Mouse (Mus musculus): ENCODE results near the gene Gm48551. TPM values are rescaled to one million over a fixed set of nuclear protein-coding genes. Genes with fewer than 3 reads are reported as not detected.

Gene Gm48551
- polyA plus RNA-seq, 1 experiment, result 2.1 TPM

GRCm38 (mm10) chr10:81358209-81358608 lies 26.1 kb upstream of the Gm48551 start:
- TF ChIP-seq POLR2A (IDR thresholded peaks at IDR 0.05; ENCODE audit: low read depth, low read length), result no peak
- H3K4me3 ChIP-seq (ENCODE audit: insufficient read depth, low read depth, low read length), result peak overlapping the region; percentile 74
- WGBS, result 42% methylated on average over 4 of the region's 4 CpGs

GRCm38 (mm10) chr10:81358841-81359240 lies 25.4 kb upstream of the Gm48551 start:
- H3K4me1 ChIP-seq (ENCODE audit: control insufficient read depth, insufficient read depth, low read length), result peaks cover 21% of the 10 kb centered on the region
- no peak overlapping the region for H3K4me3 ChIP-seq (ENCODE audit: insufficient read depth, low read depth, low read length)
- H3K27ac ChIP-seq (ENCODE audit: insufficient read depth, low read depth, low read length), result no peak overlapping the region
- no peaks in the 10 kb centered on the region for H3K27me3 ChIP-seq (replicated peaks; ENCODE audit: control insufficient read depth, insufficient read depth, low read length)
- 38% methylated on average over 1 of the region's 1 CpGs for WGBS
- no peak for TF ChIP-seq CTCF (conservative IDR thresholded peaks at IDR 0.05; ENCODE audit: insufficient read depth, insufficient read length, low read depth, low read length)
- TF ChIP-seq POLR2A (IDR thresholded peaks at IDR 0.05; ENCODE audit: low read depth, low read length), result no peak
- DNase-seq, result peak; percentile 76
- H3K36me3 ChIP-seq (ENCODE audit: control insufficient read depth, insufficient read depth, low read length), result no peaks in the 10 kb centered on the region

More at GRCm38 (mm10) chr10:81358209-81358608, 26.1 kb upstream of the Gm48551 start:
- Histone ChIP-seq H3K4me1 (ENCODE audit: control insufficient read depth, insufficient read depth, low read length) (peaks cover 21% of the 10 kb centered on the region), H3K36me3 (ENCODE audit: control insufficient read depth, insufficient read depth, low read length) (no peaks in the 10 kb centered on the region), H3K27ac (ENCODE audit: insufficient read depth, low read depth, low read length) (no peak overlapping the region), H3K27me3 (replicated peaks; ENCODE audit: control insufficient read depth, insufficient read depth, low read length) (no peaks in the 10 kb centered on the region)
- DNase-seq, result no peak

DNA sequence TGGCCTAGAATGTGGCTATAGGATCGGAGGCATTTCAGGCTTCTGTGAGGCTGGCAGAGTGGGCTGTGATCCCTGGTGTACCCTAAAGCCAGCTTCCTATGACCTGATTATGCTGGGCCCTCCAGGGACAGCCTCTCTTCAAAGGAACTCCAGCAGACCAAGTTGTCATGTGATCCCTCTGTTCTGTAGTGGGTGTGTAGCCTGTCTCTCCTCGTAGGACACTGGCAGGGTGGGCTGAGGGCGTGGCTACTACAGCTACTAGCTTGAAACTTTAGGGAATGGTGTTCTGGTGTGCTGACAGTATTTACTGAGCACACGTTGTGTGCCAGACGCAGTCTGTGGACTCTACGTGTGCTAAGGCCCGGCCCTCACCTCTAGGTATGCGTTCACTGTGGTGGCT lies 23.5 kb upstream of the Gm48551 start:
- peaks cover 21% of the 10 kb centered on the region for H3K4me1 ChIP-seq (ENCODE audit: control insufficient read depth, insufficient read depth, low read length)
- no peaks in the 10 kb centered on the region for H3K27me3 ChIP-seq (replicated peaks; ENCODE audit: control insufficient read depth, insufficient read depth, low read length)
- no peak overlapping the region for H3K4me3 ChIP-seq (ENCODE audit: insufficient read depth, low read depth, low read length)
- DNase-seq, result no peak
- no peak overlapping the region for H3K27ac ChIP-seq (ENCODE audit: insufficient read depth, low read depth, low read length)
- TF ChIP-seq CTCF (conservative IDR thresholded peaks at IDR 0.05; ENCODE audit: insufficient read depth, insufficient read length, low read depth, low read length) (no peak), POLR2A (IDR thresholded peaks at IDR 0.05; ENCODE audit: low read depth, low read length) (no peak)
- 75% methylated on average over 8 of the region's 8 CpGs for WGBS
- H3K36me3 ChIP-seq (ENCODE audit: control insufficient read depth, insufficient read depth, low read length), result no peaks in the 10 kb centered on the region

GRCm38 (mm10) chr10:81362336-81362949 lies 21.8 kb upstream of the Gm48551 start:
- Histone ChIP-seq H3K27me3 (replicated peaks; ENCODE audit: control insufficient read depth, insufficient read depth, low read length) (no peaks in the 10 kb centered on the region), H3K27ac (ENCODE audit: insufficient read depth, low read depth, low read length) (no peak overlapping the region), H3K4me1 (ENCODE audit: control insufficient read depth, insufficient read depth, low read length) (peaks cover 12% of the 10 kb centered on the region), H3K4me3 (ENCODE audit: insufficient read depth, low read depth, low read length) (no peak overlapping the region), H3K36me3 (ENCODE audit: control insufficient read depth, insufficient read depth, low read length) (no peaks in the 10 kb centered on the region)
- no peak for DNase-seq
- WGBS, result 84% methylated on average over 12 of the region's 12 CpGs
- TF ChIP-seq CTCF (conservative IDR thresholded peaks at IDR 0.05; ENCODE audit: insufficient read depth, insufficient read length, low read depth, low read length) (no peak), POLR2A (IDR thresholded peaks at IDR 0.05; ENCODE audit: low read depth, low read length) (no peak)

- Histone ChIP-seq H3K4me1 (ENCODE audit: control insufficient read depth, insufficient read depth, low read length) (peaks cover 7% of the 10 kb centered on the region), H3K4me3 (ENCODE audit: insufficient read depth, low read depth, low read length) (peak overlapping the region; percentile 14; the same call in 1 of the 2 replicates), H3K27ac (ENCODE audit: insufficient read depth, low read depth, low read length) (no peak overlapping the region), H3K27me3 (replicated peaks; ENCODE audit: control insufficient read depth, insufficient read depth, low read length) (no peaks in the 10 kb centered on the region), H3K36me3 (ENCODE audit: control insufficient read depth, insufficient read depth, low read length) (no peaks in the 10 kb centered on the region)
- DNase-seq, result peak; percentile 67
- TF ChIP-seq POLR2A (IDR thresholded peaks at IDR 0.05; ENCODE audit: low read depth, low read length), result no peak
- TF ChIP-seq CTCF (conservative IDR thresholded peaks at IDR 0.05; ENCODE audit: insufficient read depth, insufficient read length, low read depth, low read length), result no peak
- WGBS, result 26% methylated on average over 54 of the region's 54 CpGs
These were observed 20.6 kb upstream of the Gm48551 start for GRCm38 (mm10) chr10:81363436-81364346.

GRCm38 (mm10) chr10:81364666-81365065 lies 19.6 kb upstream of the Gm48551 start:
- TF ChIP-seq CTCF (conservative IDR thresholded peaks at IDR 0.05; ENCODE audit: insufficient read depth, insufficient read length, low read depth, low read length) (no peak), POLR2A (IDR thresholded peaks at IDR 0.05; ENCODE audit: low read depth, low read length) (no peak)
- DNase-seq, result no peak
- Histone ChIP-seq H3K4me3 (ENCODE audit: insufficient read depth, low read depth, low read length) (no peak overlapping the region), H3K4me1 (ENCODE audit: control insufficient read depth, insufficient read depth, low read length) (peaks cover 5% of the 10 kb centered on the region; the same call in 1 of the 2 replicates), H3K36me3 (ENCODE audit: control insufficient read depth, insufficient read depth, low read length) (no peaks in the 10 kb centered on the region), H3K27ac (ENCODE audit: insufficient read depth, low read depth, low read length) (no peak overlapping the region), H3K27me3 (replicated peaks; ENCODE audit: control insufficient read depth, insufficient read depth, low read length) (no peaks in the 10 kb centered on the region)
- 27% methylated on average over 28 of the region's 28 CpGs for WGBS

GRCm38 (mm10) chr10:81365073-81365472 lies 19.2 kb upstream of the Gm48551 start:
- no peaks in the 10 kb centered on the region for H3K27me3 ChIP-seq (replicated peaks; ENCODE audit: control insufficient read depth, insufficient read depth, low read length)
- no peak overlapping the region for H3K27ac ChIP-seq (ENCODE audit: insufficient read depth, low read depth, low read length)
- no peaks in the 10 kb centered on the region for H3K36me3 ChIP-seq (ENCODE audit: control insufficient read depth, insufficient read depth, low read length)
- peaks cover 1% of the 10 kb centered on the region; the same call in 1 of the 2 replicates for H3K4me1 ChIP-seq (ENCODE audit: control insufficient read depth, insufficient read depth, low read length)
- H3K4me3 ChIP-seq (ENCODE audit: insufficient read depth, low read depth, low read length), result no peak overlapping the region
- TF ChIP-seq POLR2A (IDR thresholded peaks at IDR 0.05; ENCODE audit: low read depth, low read length), result no peak
- TF ChIP-seq CTCF (conservative IDR thresholded peaks at IDR 0.05; ENCODE audit: insufficient read depth, insufficient read length, low read depth, low read length), result no peak
- DNase-seq, result no peak
- WGBS, result 60% methylated on average over 4 of the region's 4 CpGs
